Mouse (Mus musculus) erythroblast, embryonic 14.5 days (primary cell): ENCODE data around the gene Fbxl17. TPM values are rescaled to one million over a fixed set of nuclear protein-coding genes. Genes with fewer than 3 reads are reported as not detected.
A peak's percentile ranks its signal among the peaks of the same experiment; 100 is the strongest.

Source experiments
- H3K27me3 ChIP-seq: 2 replicates; pipeline ENCODE4 v1.6.1; 2012; ENCODE audit warnings: inconsistent platforms; ENCODE audit not compliant: control insufficient read depth
- H3K36me3 ChIP-seq: 2 replicates; pipeline ENCODE4 v1.6.1; 2012; ENCODE audit warnings: mild to moderate bottlenecking, inconsistent platforms; ENCODE audit not compliant: control insufficient read depth
- H3K4me1 ChIP-seq: 2 replicates; pipeline ENCODE4 v1.6.1; 2012; ENCODE audit warnings: inconsistent platforms; ENCODE audit not compliant: control insufficient read depth
- H3K4me3 ChIP-seq: replicated peaks from 2 replicates; pipeline ENCODE3; 2012; ENCODE audit warnings: moderate library complexity, mild to moderate bottlenecking, inconsistent platforms
- H3K9me3 ChIP-seq: 2 replicates; pipeline ENCODE4 v1.6.1; 2012; ENCODE audit warnings: low read length, inconsistent platforms, mixed read lengths; ENCODE audit not compliant: control insufficient read depth
- GATA1 ChIP-seq: IDR thresholded peaks from 2 replicates; pipeline ENCODE4 v1.6.1; 2012; ENCODE audit warnings: low read length, inconsistent platforms, mixed read lengths
- TAL1 ChIP-seq: IDR thresholded peaks from 3 replicates; pipeline ENCODE4 v1.6.1; 2012; ENCODE audit warnings: low read length, inconsistent platforms, mixed read lengths
- polyA plus RNA-seq: library from polyadenylated mRNA; stranded (reverse); fragments of >175 nt; gene quantifications from 2 replicates; pipeline ENCODE4 v1.2.3, GENCODE M21; 2012

Gene Fbxl17
- polyA plus RNA-seq, 1 experiment = 0.48 TPM

DNA sequence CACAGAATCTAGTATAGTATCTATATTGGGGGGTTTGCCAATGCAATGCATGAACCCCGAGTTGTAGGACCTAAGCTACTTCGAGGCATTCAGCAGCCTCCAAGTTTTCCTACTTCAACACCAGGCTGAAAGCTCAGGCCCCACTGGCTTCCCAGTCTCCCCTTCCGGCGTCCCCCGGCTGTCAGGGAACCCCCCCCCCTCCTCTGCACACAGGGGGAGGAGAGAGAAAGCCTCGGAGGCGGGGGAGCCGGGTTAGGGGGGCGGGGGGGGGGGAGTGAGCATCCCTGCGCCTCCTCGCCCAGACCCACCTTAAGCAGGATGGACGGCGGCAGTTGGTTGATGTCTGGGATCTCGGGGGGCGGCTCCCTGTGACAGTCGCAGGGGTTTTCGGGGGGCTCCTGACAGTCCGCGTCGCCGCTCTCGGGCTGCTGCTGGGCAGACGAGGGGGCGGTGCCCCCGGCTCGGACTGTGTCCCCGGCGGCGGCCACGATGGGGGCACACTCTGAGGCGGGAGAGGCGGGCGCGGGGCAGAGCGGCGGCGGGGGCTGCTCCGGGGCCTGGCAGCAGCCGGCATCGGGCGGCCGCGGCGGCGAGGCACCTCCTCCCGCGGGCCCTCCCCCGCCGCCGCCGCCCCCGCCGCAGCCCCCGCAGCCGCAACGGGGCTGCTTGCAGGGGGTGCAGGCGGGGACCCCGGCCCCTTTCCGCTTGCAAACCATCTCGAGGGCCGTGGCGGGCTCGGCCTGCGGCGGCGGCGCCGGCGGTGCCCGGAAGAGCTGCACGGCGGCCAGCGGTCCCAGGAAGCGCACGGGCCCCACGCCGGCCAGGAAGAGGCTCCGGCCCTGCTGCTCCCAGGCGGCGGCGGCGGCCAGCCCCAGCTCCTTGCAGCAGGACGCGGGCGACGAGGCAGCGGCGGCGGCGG lies 841 bp downstream of the Fbxl17 start:
- Histone ChIP-seq H3K4me1 (peaks cover 42% of the 10 kb centered on the region), H3K27me3 (no peaks in the 10 kb centered on the region), H3K36me3 (peaks cover 6% of the 10 kb centered on the region), H3K4me3 (peak overlapping the region; percentile 69), H3K9me3 (no peaks in the 10 kb centered on the region)
- no peak for TF ChIP-seq TAL1
- no peak for TF ChIP-seq GATA1

- Histone ChIP-seq H3K4me1 (peaks cover 44% of the 10 kb centered on the region), H3K36me3 (peaks cover 6% of the 10 kb centered on the region), H3K27me3 (no peaks in the 10 kb centered on the region), H3K4me3 (peak overlapping the region; percentile 69), H3K9me3 (no peaks in the 10 kb centered on the region)
- TF ChIP-seq TAL1 = no peak
- no peak for TF ChIP-seq GATA1
These were observed 1.6 kb downstream of the Fbxl17 start for GRCm38 (mm10) chr17:63498182-63498716.

DNA sequence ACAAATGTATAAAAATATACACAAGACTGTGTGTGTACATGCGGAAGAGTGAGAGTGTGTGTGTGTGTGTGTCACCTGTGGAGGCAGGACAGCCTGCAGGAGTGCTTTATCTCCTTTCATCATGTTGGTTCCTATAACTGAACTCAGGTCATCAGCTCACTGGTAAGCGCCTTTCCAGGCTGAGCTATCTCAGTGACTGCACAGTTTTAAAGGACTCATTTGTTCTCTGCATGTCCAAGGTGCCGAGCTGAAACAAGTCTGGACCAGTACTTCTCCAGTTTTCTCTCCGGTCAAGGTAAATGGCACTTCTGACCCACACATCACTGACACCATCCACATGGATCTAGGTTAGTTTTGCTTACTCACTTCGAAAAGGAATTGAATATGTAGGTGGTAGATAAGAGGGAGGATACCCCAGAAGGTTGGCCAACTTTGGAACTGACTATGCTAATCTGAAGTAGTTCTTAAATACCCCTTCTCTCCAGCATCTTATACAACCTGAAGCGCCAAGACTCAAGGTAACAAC lies 2.5 kb downstream of the Fbxl17 start:
- H3K4me3 ChIP-seq = peak overlapping the region; percentile 69
- peaks cover 6% of the 10 kb centered on the region for H3K36me3 ChIP-seq
- no peaks in the 10 kb centered on the region for H3K9me3 ChIP-seq
- H3K4me1 ChIP-seq = peaks cover 50% of the 10 kb centered on the region
- TF ChIP-seq GATA1 (no peak; the same call in 1 of the 2 replicates), TAL1 (no peak)
- no peaks in the 10 kb centered on the region for H3K27me3 ChIP-seq

DNA sequence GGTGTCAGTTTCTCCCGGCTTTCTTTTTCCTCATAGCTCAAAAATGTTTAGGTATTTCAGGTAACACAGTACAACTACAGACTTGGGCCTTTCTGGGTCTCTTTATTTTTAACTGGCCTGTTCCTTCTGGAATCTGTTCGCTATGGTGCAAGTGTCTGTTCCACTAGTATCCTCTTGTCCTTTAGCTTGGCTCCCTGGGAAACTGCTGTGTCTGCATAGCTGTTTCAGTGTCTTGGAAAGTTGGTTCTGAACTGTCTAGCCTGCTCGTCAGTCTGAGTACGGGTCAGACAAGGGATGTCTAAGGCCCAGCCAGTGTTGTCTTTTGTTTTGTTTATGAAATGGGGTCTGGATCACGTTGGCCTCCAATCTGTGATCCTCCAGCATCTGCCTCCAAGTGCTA lies 3.7 kb downstream of the Fbxl17 start:
- Histone ChIP-seq H3K9me3 (no peaks in the 10 kb centered on the region), H3K36me3 (peaks cover 6% of the 10 kb centered on the region), H3K4me1 (peaks cover 50% of the 10 kb centered on the region), H3K27me3 (no peaks in the 10 kb centered on the region), H3K4me3 (no peak overlapping the region)
- TF ChIP-seq GATA1 (no peak), TAL1 (no peak)

- TF ChIP-seq GATA1 (no peak), TAL1 (no peak)
- no peaks in the 10 kb centered on the region for H3K27me3 ChIP-seq
- H3K4me1 ChIP-seq = peaks cover 42% of the 10 kb centered on the region
- H3K9me3 ChIP-seq = no peaks in the 10 kb centered on the region
- H3K36me3 ChIP-seq = peaks cover 18% of the 10 kb centered on the region
- no peak overlapping the region for H3K4me3 ChIP-seq
These were observed 5.8 kb downstream of the Fbxl17 start for GRCm38 (mm10) chr17:63493876-63494580.

GRCm38 (mm10) chr17:63493274-63493673 lies 6.5 kb downstream of the Fbxl17 start:
- Histone ChIP-seq H3K4me3 (no peak overlapping the region), H3K9me3 (no peaks in the 10 kb centered on the region), H3K36me3 (peaks cover 25% of the 10 kb centered on the region), H3K4me1 (peaks cover 35% of the 10 kb centered on the region), H3K27me3 (no peaks in the 10 kb centered on the region)
- TF ChIP-seq TAL1 = no peak
- TF ChIP-seq GATA1 = no peak

DNA sequence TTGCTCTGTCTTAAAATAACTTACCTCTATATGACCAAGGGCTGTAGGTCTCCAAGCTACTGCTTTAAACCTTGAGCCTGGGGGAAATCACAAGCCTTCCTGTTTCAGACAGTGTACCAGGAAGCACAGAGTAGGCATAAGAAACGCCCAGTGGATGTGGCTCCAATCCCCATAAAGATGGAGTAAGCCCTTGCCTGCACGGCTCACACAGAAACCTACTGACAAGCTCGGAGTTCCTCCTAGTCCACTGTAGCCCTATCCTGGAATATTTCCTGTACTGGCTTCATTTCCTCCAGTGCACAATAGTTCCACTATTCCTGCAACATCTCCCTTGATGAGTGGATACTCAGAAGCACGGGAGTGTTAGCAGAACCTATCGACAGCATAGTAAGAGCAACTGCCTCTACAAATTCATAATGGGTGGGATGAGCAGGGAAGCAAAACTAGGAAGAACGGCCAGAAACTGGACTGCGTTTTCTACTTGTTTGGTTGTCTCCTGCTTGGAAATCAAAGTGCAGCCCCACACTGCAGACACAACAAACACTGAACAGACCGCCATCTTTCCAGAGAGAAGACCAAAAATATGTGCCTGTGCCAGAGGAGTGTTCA lies 7.0 kb downstream of the Fbxl17 start:
- peaks cover 28% of the 10 kb centered on the region for H3K36me3 ChIP-seq
- no peak overlapping the region for H3K4me3 ChIP-seq

GRCm38 (mm10) chr17:63489525-63489924 lies 10.3 kb downstream of the Fbxl17 start:
- H3K36me3 ChIP-seq = peaks cover 34% of the 10 kb centered on the region
- TF ChIP-seq TAL1 = no peak
- TF ChIP-seq GATA1 = no peak
- no peaks in the 10 kb centered on the region for H3K9me3 ChIP-seq
- no peak overlapping the region for H3K4me3 ChIP-seq
- peaks cover 11% of the 10 kb centered on the region for H3K4me1 ChIP-seq
- no peaks in the 10 kb centered on the region for H3K27me3 ChIP-seq

More for the DNA sequence above, 7.0 kb downstream of the Fbxl17 start:
- TF ChIP-seq TAL1 (no peak), GATA1 (no peak)
- Histone ChIP-seq H3K27me3 (no peaks in the 10 kb centered on the region), H3K9me3 (no peaks in the 10 kb centered on the region), H3K4me1 (peaks cover 30% of the 10 kb centered on the region)
